Mouse (Mus musculus) testis, adult 2 months (tissue): ENCODE results near the gene Tex50. TPM values are rescaled to one million over a fixed set of nuclear protein-coding genes. Genes with fewer than 3 reads are reported as not detected.
A peak's percentile ranks its signal among the peaks of the same experiment; 100 is the strongest.

Experiments
- H3K27ac ChIP-seq: fragments of 200-500 bp; 2 replicates; pipeline ENCODE4 v1.5.1; 2012; ENCODE audit warnings: low read depth, low read length; ENCODE audit not compliant: control insufficient read depth, insufficient read depth
- H3K27me3 ChIP-seq: fragments of 200-500 bp; 2 replicates; pipeline ENCODE4 v1.6.1; 2012; ENCODE audit warnings: mild to moderate bottlenecking, low read length, moderate library complexity; ENCODE audit not compliant: control insufficient read depth, insufficient read depth
- H3K36me3 ChIP-seq: fragments of 200-500 bp; 2 replicates; pipeline ENCODE4 v1.6.1; 2012; ENCODE audit warnings: mild to moderate bottlenecking, low read length; ENCODE audit not compliant: control insufficient read depth, insufficient read depth
- H3K4me1 ChIP-seq: fragments of 200-500 bp; 2 replicates; pipeline ENCODE4 v1.6.1; 2012; ENCODE audit warnings: low read length; ENCODE audit not compliant: control insufficient read depth, insufficient read depth
- H3K4me3 ChIP-seq: fragments of 200-500 bp; 2 replicates; pipeline ENCODE4 v1.5.1; 2012; ENCODE audit warnings: low read depth, mild to moderate bottlenecking, low read length, moderate library complexity, mixed read lengths; ENCODE audit not compliant: control insufficient read depth
- CTCF ChIP-seq: fragments of 200-500 bp; IDR thresholded peaks from 2 replicates; pipeline ENCODE4 v1.5.1; 2012; ENCODE audit warnings: low read depth, mild to moderate bottlenecking, inconsistent platforms, low read length, moderate library complexity; ENCODE audit not compliant: control insufficient read depth, insufficient read depth, insufficient replicate concordance
- POLR2A ChIP-seq: fragments of 200-500 bp; IDR thresholded peaks from 2 replicates; pipeline ENCODE4 v1.6.1; 2012; ENCODE audit warnings: low read depth, mild to moderate bottlenecking, inconsistent platforms, low read length, moderate library complexity; ENCODE audit not compliant: control insufficient read depth
- polyA plus RNA-seq: library from polyadenylated mRNA; depleted of rRNA; stranded (reverse); fragments of >200 nt; gene quantifications from 2 replicates; pipeline ENCODE4 v1.2.3, GENCODE M21; 2012

Gene Tex50
- polyA plus RNA-seq, 1 experiment = 66.8 TPM

GRCm38 (mm10) chr1:161142531-161143159 lies 16.5 kb downstream of the Tex50 start, which contains the start of gene Ankrd45:
Gene Ankrd45, plus strand, starts transcription at chr1:161142691.
- Histone ChIP-seq H3K4me1 (peaks cover 4% of the 10 kb centered on the region), H3K36me3 (no peaks in the 10 kb centered on the region), H3K4me3 (peak within 1 kb of the TSS; percentile 78), H3K27me3 (no peaks in the 10 kb centered on the region), H3K27ac (peak within 1 kb of the TSS; percentile 19)
- TF ChIP-seq POLR2A (peak; percentile 59; the same call in 1 of the 2 replicates), CTCF (no peak)

GRCm38 (mm10) chr1:161140026-161140762 lies 18.9 kb downstream of the Tex50 start:
- no peaks in the 10 kb centered on the region for H3K36me3 ChIP-seq
- H3K4me1 ChIP-seq = peaks cover 4% of the 10 kb centered on the region
- no peak overlapping the region for H3K4me3 ChIP-seq
- no peaks in the 10 kb centered on the region for H3K27me3 ChIP-seq
- H3K27ac ChIP-seq = no peak overlapping the region
- TF ChIP-seq CTCF = no peak
- no peak for TF ChIP-seq POLR2A

GRCm38 (mm10) chr1:161139496-161139895 lies 19.6 kb downstream of the Tex50 start:
- no peak for TF ChIP-seq POLR2A
- TF ChIP-seq CTCF = no peak
- no peaks in the 10 kb centered on the region for H3K36me3 ChIP-seq

GRCm38 (mm10) chr1:161130726-161131664 lies 28.1 kb downstream of the Tex50 start, which contains the start of gene Klhl20:
Gene Klhl20, minus strand, starts transcription at chr1:161131511.
- peak; percentile 77 for TF ChIP-seq POLR2A
- TF ChIP-seq CTCF = no peak
- H3K27me3 ChIP-seq = no peaks in the 10 kb centered on the region
- no peaks in the 10 kb centered on the region for H3K36me3 ChIP-seq
- peak within 1 kb of the TSS; percentile 37; the same call in 1 of the 2 replicates for H3K27ac ChIP-seq
- no peaks in the 10 kb centered on the region for H3K4me1 ChIP-seq
- H3K4me3 ChIP-seq = peak within 1 kb of the TSS; percentile 94

More at GRCm38 (mm10) chr1:161139496-161139895, 19.6 kb downstream of the Tex50 start:
- H3K4me1 ChIP-seq = peaks cover 4% of the 10 kb centered on the region
- H3K4me3 ChIP-seq = no peak overlapping the region
- H3K27me3 ChIP-seq = no peaks in the 10 kb centered on the region
- H3K27ac ChIP-seq = no peak overlapping the region

- no peak overlapping the region for H3K27ac ChIP-seq
- H3K36me3 ChIP-seq = no peaks in the 10 kb centered on the region
- no peak overlapping the region for H3K4me3 ChIP-seq
- TF ChIP-seq POLR2A = no peak
- TF ChIP-seq CTCF = no peak
- no peaks in the 10 kb centered on the region for H3K27me3 ChIP-seq
- H3K4me1 ChIP-seq = no peaks in the 10 kb centered on the region
Observed at GRCm38 (mm10) chr1:161126461-161126860, 32.7 kb downstream of the Tex50 start.

- Histone ChIP-seq H3K4me1 (no peaks in the 10 kb centered on the region), H3K4me3 (no peak overlapping the region), H3K27ac (no peak overlapping the region), H3K36me3 (no peaks in the 10 kb centered on the region), H3K27me3 (no peaks in the 10 kb centered on the region)
- no peak for TF ChIP-seq POLR2A
- no peak for TF ChIP-seq CTCF
Observed at GRCm38 (mm10) chr1:161122661-161123418, 36.3 kb downstream of the Tex50 start.
